Mouse (Mus musculus) cortical plate, adult 2 months (tissue): ENCODE data around the gene Fabp3.

Experiments used
- CTCF ChIP-seq: fragments of 200-500 bp; IDR thresholded peaks from 2 replicates; pipeline ENCODE4 v1.5.1; 2011; ENCODE audit warnings: mild to moderate bottlenecking, control low read depth, low read length; ENCODE audit not compliant: insufficient read depth; ENCODE audit errors: extremely low read depth
- POLR2A ChIP-seq: fragments of 200-500 bp; IDR thresholded peaks from 2 replicates; pipeline ENCODE4 v1.6.1; 2011; ENCODE audit warnings: mild to moderate bottlenecking, low read length, control low read depth; ENCODE audit not compliant: insufficient read depth; ENCODE audit errors: extremely low read depth

GRCm38 (mm10) chr4:130297123-130297529 is 11.3 kb upstream of the Fabp3 start:
- peak; percentile 71 for TF ChIP-seq CTCF
- TF ChIP-seq POLR2A = no peak
